Mouse (Mus musculus) c-Kit-positive CD71-positive TER-119-negative erythroid progenitor cells, embryonic 14.5 days (primary cell): ENCODE results near the gene Rxra.

Experiments used
- DNase-seq: peaks from one replicate; pipeline ENCODE4 v3.0.0-alpha.2; 2013; ENCODE audit warnings: low read depth

Gene Rxra

GRCm38 (mm10) chr2:27740091-27740608 is 63.9 kb downstream of the Rxra start:
- peak; percentile 85 for DNase-seq

- no peak for DNase-seq
Measured at GRCm38 (mm10) chr2:27743177-27743576, 66.9 kb downstream of the Rxra start.

GRCm38 (mm10) chr2:27743863-27744611 is 67.8 kb downstream of the Rxra start:
- DNase-seq, result no peak

GRCm38 (mm10) chr2:27744612-27745351 is 68.5 kb downstream of the Rxra start:
- DNase-seq, result no peak

- no peak for DNase-seq
Measured at GRCm38 (mm10) chr2:27745673-27746620, 69.7 kb downstream of the Rxra start.

- no peak for DNase-seq
Measured at GRCm38 (mm10) chr2:27746854-27747253, 70.6 kb downstream of the Rxra start.

- no peak for DNase-seq
Measured at GRCm38 (mm10) chr2:27748984-27749383, 72.7 kb downstream of the Rxra start.

- no peak for DNase-seq
Measured at GRCm38 (mm10) chr2:27750399-27751134, 74.3 kb downstream of the Rxra start.

- no peak for DNase-seq
Measured at GRCm38 (mm10) chr2:27751135-27751519, 74.9 kb downstream of the Rxra start.

- no peak for DNase-seq
Measured at GRCm38 (mm10) chr2:27751803-27752202, 75.6 kb downstream of the Rxra start.

GRCm38 (mm10) chr2:27754094-27754493 is 77.9 kb downstream of the Rxra start:
- no peak for DNase-seq

GRCm38 (mm10) chr2:27755986-27756641 is 79.9 kb downstream of the Rxra start:
- DNase-seq, result no peak

- DNase-seq, result no peak
Measured at GRCm38 (mm10) chr2:27758414-27759301, 82.4 kb downstream of the Rxra start.

GRCm38 (mm10) chr2:27759431-27759830 is 83.2 kb downstream of the Rxra start:
- no peak for DNase-seq

GRCm38 (mm10) chr2:27761260-27761995 is 85.2 kb downstream of the Rxra start:
- DNase-seq, result no peak

- DNase-seq, result no peak
Measured at GRCm38 (mm10) chr2:27761996-27762340, 85.7 kb downstream of the Rxra start.

- DNase-seq, result no peak
Measured at GRCm38 (mm10) chr2:27762509-27762908, 86.3 kb downstream of the Rxra start.

GRCm38 (mm10) chr2:27762920-27763780 is 86.9 kb downstream of the Rxra start:
- DNase-seq, result no peak
